Mouse (Mus musculus) bone marrow macrophage, adult 2 months (primary cell): ENCODE data around the gene Qrich2.

Source experiments
- CTCF ChIP-seq: IDR thresholded peaks from 2 replicates; pipeline ENCODE4 v1.5.1; 2012; ENCODE audit warnings: low read depth, mild to moderate bottlenecking, low read length, moderate library complexity
- POLR2A ChIP-seq: IDR thresholded peaks from 2 replicates; pipeline ENCODE4 v1.6.1; 2012; ENCODE audit warnings: mild to moderate bottlenecking, low read depth, low read length, borderline replicate concordance

- TF ChIP-seq CTCF (no peak), POLR2A (no peak)
These were observed 31.3 kb upstream of the Qrich2 start for GRCm38 (mm10) chr11:116497313-116497712.
